Mouse (Mus musculus) spleen, adult 2 months (tissue): ENCODE results near the gene Tlk2. TPM values are rescaled to one million over a fixed set of nuclear protein-coding genes. Genes with fewer than 3 reads are reported as not detected.
A peak's percentile ranks its signal among the peaks of the same experiment; 100 is the strongest.

Experiments
- DNase-seq, 2 experiments: peaks; one replicate each; pipeline versions ENCODE4 v3.0.0 to v3.0.0-alpha.2; 2012 to 2021; ENCODE audit warnings: low spot score in 2 of 2, low read depth in 1 of 2
- H3K27ac ChIP-seq: fragments of 200-500 bp; 2 replicates; pipeline ENCODE4 v1.5.1; 2012; ENCODE audit warnings: low read length, inconsistent platforms; ENCODE audit not compliant: insufficient read depth
- H3K27me3 ChIP-seq: fragments of 200-500 bp; 2 replicates; pipeline ENCODE4 v1.6.1; 2012; ENCODE audit warnings: mild to moderate bottlenecking, moderate library complexity, low read length, inconsistent platforms; ENCODE audit not compliant: control insufficient read depth, insufficient read depth
- H3K36me3 ChIP-seq: fragments of 200-500 bp; 2 replicates; pipeline ENCODE4 v1.6.1; 2012; ENCODE audit warnings: mild to moderate bottlenecking, low read length, inconsistent platforms; ENCODE audit not compliant: control insufficient read depth, insufficient read depth
- H3K4me1 ChIP-seq: fragments of 200-500 bp; 2 replicates; pipeline ENCODE4 v1.6.1; 2011; ENCODE audit warnings: inconsistent platforms; ENCODE audit not compliant: control insufficient read depth, insufficient read depth, insufficient read length
- H3K4me3 ChIP-seq: fragments of 200-500 bp; 2 replicates; pipeline ENCODE4 v1.5.1; 2011; ENCODE audit warnings: mild to moderate bottlenecking, inconsistent platforms; ENCODE audit not compliant: insufficient read depth, insufficient read length; ENCODE audit errors: extremely low read depth
- CTCF ChIP-seq: fragments of 200-500 bp; IDR thresholded peaks from 2 replicates; pipeline ENCODE4 v1.5.1; 2011; ENCODE audit warnings: mild to moderate bottlenecking, inconsistent platforms; ENCODE audit not compliant: insufficient read depth, insufficient read length, insufficient replicate concordance; ENCODE audit errors: extremely low read depth
- POLR2A ChIP-seq: fragments of 200-500 bp; IDR thresholded peaks from 2 replicates; pipeline ENCODE4 v1.6.1; 2011; ENCODE audit warnings: low read depth, low read length, inconsistent platforms
- WGBS: fragments of 180-500 bp; shearing (Covaris S2); methylation state at CpG from one replicate; pipeline ENCODE4 v1.1.7; 2018; 5-methylcytosine and 5-hydroxymethylcytosine counted together
- polyA plus RNA-seq: library from polyadenylated mRNA; depleted of rRNA; stranded (reverse); fragments of >200 nt; gene quantifications from 2 replicates; pipeline ENCODE4 v1.2.3, GENCODE M21; 2012

Tlk2 gene
- polyA plus RNA-seq, 1 experiment: 9.0 TPM

- no peak for DNase-seq
- 0 out of 2 replicates have a peak overlapping the region, but pooled peaks have one; percentile 16 for H3K4me3 ChIP-seq
- 10% methylated on average over 18 of the region's 19 CpGs for WGBS
- H3K27ac ChIP-seq: no peak overlapping the region
- H3K27me3 ChIP-seq: no peaks in the 10 kb centered on the region
- no peaks in the 10 kb centered on the region for H3K36me3 ChIP-seq
- TF ChIP-seq CTCF: no peak
- TF ChIP-seq POLR2A: no peak
- H3K4me1 ChIP-seq: peaks cover 2% of the 10 kb centered on the region; the same call in 1 of the 2 replicates
Observed at GRCm38 (mm10) chr11:105151226-105152016, 27.2 kb upstream of the Tlk2 start.

- H3K27me3 ChIP-seq: no peaks in the 10 kb centered on the region
- H3K36me3 ChIP-seq: no peaks in the 10 kb centered on the region
- no peak overlapping the region for H3K4me3 ChIP-seq
- 37% methylated on average over 3 of the region's 4 CpGs for WGBS
- H3K4me1 ChIP-seq: peaks cover 2% of the 10 kb centered on the region; the same call in 1 of the 2 replicates
- DNase-seq: no peak
- TF ChIP-seq POLR2A (no peak), CTCF (no peak)
- no peak overlapping the region for H3K27ac ChIP-seq
Observed at GRCm38 (mm10) chr11:105152017-105152300, 26.6 kb upstream of the Tlk2 start.

- H3K4me1 ChIP-seq: peaks cover 2% of the 10 kb centered on the region; the same call in 1 of the 2 replicates
- H3K27ac ChIP-seq: no peak overlapping the region
- WGBS: 68% methylated on average over 11 of the region's 11 CpGs
- no peak overlapping the region for H3K4me3 ChIP-seq
- DNase-seq: no peak
- no peak for TF ChIP-seq CTCF
- no peak for TF ChIP-seq POLR2A
- no peaks in the 10 kb centered on the region for H3K36me3 ChIP-seq
- no peaks in the 10 kb centered on the region for H3K27me3 ChIP-seq
Observed at GRCm38 (mm10) chr11:105152357-105152899, 26.2 kb upstream of the Tlk2 start.

GRCm38 (mm10) chr11:105153068-105153833, 25.4 kb upstream of the Tlk2 start:
- H3K4me3 ChIP-seq: no peak overlapping the region
- no peak overlapping the region for H3K27ac ChIP-seq
- H3K27me3 ChIP-seq: no peaks in the 10 kb centered on the region
- no peak for DNase-seq
- H3K4me1 ChIP-seq: peaks cover 2% of the 10 kb centered on the region; the same call in 1 of the 2 replicates
- 57% methylated on average over 12 of the region's 12 CpGs for WGBS
- TF ChIP-seq POLR2A (no peak), CTCF (no peak)
- no peaks in the 10 kb centered on the region for H3K36me3 ChIP-seq

- Histone ChIP-seq H3K27me3 (no peaks in the 10 kb centered on the region), H3K27ac (no peak overlapping the region), H3K4me3 (no peak overlapping the region), H3K4me1 (peaks cover 2% of the 10 kb centered on the region; the same call in 1 of the 2 replicates), H3K36me3 (no peaks in the 10 kb centered on the region)
- 74% methylated on average over 4 of the region's 4 CpGs for WGBS
- no peak for DNase-seq
- no peak for TF ChIP-seq CTCF
- TF ChIP-seq POLR2A: no peak
Observed at GRCm38 (mm10) chr11:105155915-105156314, 22.7 kb upstream of the Tlk2 start.

- peaks cover 1% of the 10 kb centered on the region; the same call in 1 of the 2 replicates for H3K4me1 ChIP-seq
Observed at GRCm38 (mm10) chr11:105156748-105157267, 21.8 kb upstream of the Tlk2 start.

More at GRCm38 (mm10) chr11:105156748-105157267, 21.8 kb upstream of the Tlk2 start:
- no peak overlapping the region for H3K4me3 ChIP-seq
- TF ChIP-seq CTCF (no peak), POLR2A (no peak)
- no peaks in the 10 kb centered on the region for H3K36me3 ChIP-seq
- DNase-seq: no peak
- H3K27me3 ChIP-seq: no peaks in the 10 kb centered on the region
- 78% methylated on average over 19 of the region's 19 CpGs for WGBS
- H3K27ac ChIP-seq: no peak overlapping the region
